10 mouse cellular contexts compared by ENCODE assay signal in the genomic region with DNA sequence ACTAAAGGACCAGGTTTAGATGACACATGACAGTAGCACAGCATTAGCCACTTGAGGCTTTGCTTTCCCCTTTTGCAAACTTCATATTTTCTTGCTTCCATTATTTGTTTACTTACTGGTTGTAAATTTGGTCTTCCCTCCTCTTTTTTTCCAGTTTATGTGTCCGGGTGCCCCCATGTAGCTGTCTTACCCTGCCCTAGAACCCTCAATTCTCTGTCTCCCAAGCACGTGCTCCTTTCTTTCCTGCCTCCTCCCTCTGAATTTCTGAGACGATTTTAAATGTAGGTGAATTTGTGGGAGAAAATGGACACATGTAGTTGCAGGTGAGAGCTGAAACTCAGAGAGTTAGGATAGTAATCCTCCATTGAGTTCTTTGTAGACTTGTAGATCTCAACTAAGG. TPM values are rescaled to one million over a fixed set of nuclear protein-coding genes. Genes with fewer than 3 reads are reported as not detected.
DNase-seq lines count a peak whose midpoint lies in the region; ATAC-seq and TF ChIP-seq lines count a peak whose summit lies in the region.
"Had no signal": no experiment of that assay in that cellular context is flagged by ENCODE, and none has a peak within 500 bp of the region (broad histone marks: within the 10 kb centered on the region; RNA-seq: fewer than 3 reads in every experiment).

No protein-coding gene starts in this region.

- WGBS in heart, embryonic 15.5 days: 32% methylated on average over 3 of the region's 3 CpGs
- 59% methylated on average over 3 of the region's 3 CpGs for WGBS in hindbrain, embryonic 11.5 days
- WGBS in macrophage (ENCODE audit: missing documents): 77% methylated on average over 1 of the region's 3 CpGs

- peak overlapping the region; percentile 57 for H3K4me2 ChIP-seq in heart, embryonic 15.5 days
- peak overlapping the region; percentile 29 for H3K4me2 ChIP-seq in hindbrain, embryonic 11.5 days (replicated peaks; ENCODE audit: low read depth, low read length)

- no peak overlapping the region for H3K27ac ChIP-seq in heart, embryonic 15.5 days
- H3K27ac ChIP-seq in MEL (ENCODE audit: control insufficient read depth, low read depth, low read length) (no peak overlapping the region), macrophage (no peak overlapping the region)
- H3K27ac ChIP-seq in hindbrain, embryonic 11.5 days (ENCODE audit: low read depth, low read length): no peak overlapping the region

- ATAC-seq in heart, embryonic 15.5 days (replicated peaks; ENCODE audit: insufficient number of reproducible peaks, insufficient read depth, low FRiP score, low read depth): no peak
- no peak for ATAC-seq in hindbrain, embryonic 11.5 days (ENCODE audit: low FRiP score)

- TF ChIP-seq POLR2A in MEL (IDR thresholded peaks at IDR 0.05; ENCODE audit: control insufficient read depth in 1 of 2, insufficient read depth in 1 of 2, low read depth in 1 of 2, low read length in 2 of 2, poor library complexity in 1 of 2): no peak

- no peaks in the 10 kb centered on the region for H3K27me3 ChIP-seq in heart, embryonic 15.5 days
- H3K27me3 ChIP-seq in MEL (ENCODE audit: control insufficient read depth in 1 of 2, insufficient read depth in 2 of 2, low read length in 2 of 2): no peaks in the 10 kb centered on the region
- no peaks in the 10 kb centered on the region for H3K27me3 ChIP-seq in hindbrain, embryonic 11.5 days (ENCODE audit: control insufficient read depth, insufficient read depth, low read length)

- no peak for TF ChIP-seq EP300 in MEL (IDR thresholded peaks at IDR 0.05; ENCODE audit: low read depth in 1 of 2, low read length in 2 of 2)

- peak overlapping the region; percentile 65 for H3K9ac ChIP-seq in heart, embryonic 15.5 days
- peak overlapping the region; percentile 71 for H3K9ac ChIP-seq in MEL (ENCODE audit: control insufficient read depth, low read depth, low read length, poor library complexity, severe bottlenecking)
- peak overlapping the region; percentile 60 for H3K9ac ChIP-seq in hindbrain, embryonic 11.5 days (ENCODE audit: low read depth, low read length)

- peaks cover 10% of the 10 kb centered on the region for H3K36me3 ChIP-seq in heart, embryonic 15.5 days
- peaks cover 21 to 44% of the 10 kb centered on the region in 2 experiments for H3K36me3 ChIP-seq in MEL (ENCODE audit: control insufficient read depth in 1 of 2, insufficient read depth in 2 of 2, low read length in 2 of 2)
- H3K36me3 ChIP-seq in hindbrain, embryonic 11.5 days (ENCODE audit: control insufficient read depth, insufficient read depth, low read length): no peaks in the 10 kb centered on the region
- no peaks in the 10 kb centered on the region for H3K36me3 ChIP-seq in macrophage (ENCODE audit: inconsistent target)

- TF ChIP-seq CTCF in MEL (IDR thresholded peaks at IDR 0.05 in 2 of 3, conservative IDR thresholded peaks at IDR 0.05 in 1 of 3; ENCODE audit: control insufficient read depth in 1 of 3, insufficient read depth in 1 of 3, low read depth in 2 of 3, low read length in 3 of 3, poor library complexity in 1 of 3, severe bottlenecking in 1 of 3): no peak

- no peaks in the 10 kb centered on the region for H3K9me3 ChIP-seq in heart, embryonic 15.5 days (replicated peaks)
- H3K9me3 ChIP-seq in MEL (replicated peaks; ENCODE audit: insufficient read depth, low read length): no peaks in the 10 kb centered on the region
- H3K9me3 ChIP-seq in hindbrain, embryonic 11.5 days (ENCODE audit: control insufficient read depth, low read length): no peaks in the 10 kb centered on the region

- intact Hi-C loops in heart, postnatal 36 days (cut with DNase I): no loop called here

- peaks cover 7% of the 10 kb centered on the region for H3K4me1 ChIP-seq in heart, embryonic 15.5 days (replicated peaks)
- peaks cover 32 to 33% of the 10 kb centered on the region in 2 experiments for H3K4me1 ChIP-seq in MEL (ENCODE audit: control insufficient read depth in 1 of 2, insufficient read depth in 2 of 2, low read length in 2 of 2)
- no peaks in the 10 kb centered on the region for H3K4me1 ChIP-seq in hindbrain, embryonic 11.5 days (replicated peaks; ENCODE audit: control insufficient read depth, insufficient read depth, low read length)

- no peak for DNase-seq in heart, postnatal 36 days
- DNase-seq in MEL (ENCODE audit: low read depth, low spot score): no peak
- no peak for DNase-seq in hindbrain, embryonic 11.5 days (ENCODE audit: low spot score)
- DNase-seq in thymus, postnatal 25 days: no peak
- no peak for DNase-seq in spleen, adult 18-20 months
- DNase-seq in thymus, postnatal 10 days (ENCODE audit: low spot score in 2 of 2): no peak
- DNase-seq: right cerebral cortex, postnatal 25 days had no signal

- H3K79me2 ChIP-seq in MEL (ENCODE audit: control insufficient read depth, insufficient read depth, low read length, poor library complexity) (peaks cover 17% of the 10 kb centered on the region), macrophage (ENCODE audit: inconsistent target) (peaks cover 16% of the 10 kb centered on the region; the same call in 1 of the 2 replicates)

- TF ChIP-seq RAD21 in MEL (IDR thresholded peaks at IDR 0.05; ENCODE audit: low read depth, low read length): no peak

- peak overlapping the region; percentile 64 for H3K4me3 ChIP-seq in heart, embryonic 15.5 days
- peak overlapping the region; percentile 68 to 87 for H3K4me3 ChIP-seq in MEL (ENCODE audit: control insufficient read depth in 1 of 2, insufficient read depth in 1 of 2, low read depth in 2 of 2, low read length in 2 of 2)
- H3K4me3 ChIP-seq in hindbrain, embryonic 11.5 days (ENCODE audit: low read depth, low read length): peak overlapping the region; percentile 53
- H3K4me3 ChIP-seq in macrophage (ENCODE audit: inconsistent target): peak overlapping the region; percentile 76

TF ChIP-seq in MEL, 35 proteins besides CTCF, POLR2A, EP300 and RAD21:
- TF ChIP-seq MYC (IDR thresholded peaks at IDR 0.05; ENCODE audit: low read depth, low read length) (peak; percentile 68), USF2 (IDR thresholded peaks at IDR 0.05; ENCODE audit: borderline replicate concordance in 1 of 2, insufficient read depth in 1 of 2, low read depth in 1 of 2, low read length in 2 of 2) (no peak), POLR2AphosphoS5 (IDR thresholded peaks at IDR 0.05; ENCODE audit: borderline replicate concordance, low read depth, low read length) (no peak), MAZ (IDR thresholded peaks at IDR 0.05; ENCODE audit: low read depth, low read length) (no peak), UBTF (IDR thresholded peaks at IDR 0.05; ENCODE audit: borderline replicate concordance, insufficient read depth, low read depth, low read length) (no peak), ZMIZ1 (IDR thresholded peaks at IDR 0.05; ENCODE audit: low read depth, low read length) (no peak), CHD1 (IDR thresholded peaks at IDR 0.05; ENCODE audit: low read depth, low read length) (no peak), MAX (IDR thresholded peaks at IDR 0.05; ENCODE audit: low read length) (peak; percentile 52)

RNA-seq across cellular contexts. Expression of a gene that starts 0.9 kb away (rescaled TPM):
- 7.2 and 9.6 TPM in 2 replicates for polyA plus RNA-seq in heart, embryonic 15.5 days (2015; fragmentation: Nextera tagmentation; extraction: Ambion mirVana)
- total RNA-seq in heart, postnatal 36 days (2021): 1 to 10 TPM; 2.2 to 2.3 TPM
- total RNA-seq in MEL (2012; rRNA removed): 21.5 and 22.1 TPM in 2 replicates
- 10 to 100 TPM; 30.0 to 41.2 TPM for polyA plus RNA-seq in MEL (2012; ENCODE audit: insufficient read depth in 1 of 2, insufficient read length in 2 of 2, low read depth in 1 of 2, low replicate concordance in 2 of 2, missing spikeins in 1 of 2)
- 14.2 and 14.3 TPM in 2 replicates for polyA plus RNA-seq in hindbrain, embryonic 11.5 days (2014; fragmentation: Nextera tagmentation; extraction: Ambion mirVana)
- total RNA-seq in macrophage (2018; cell fraction: chromatin; rRNA removed): 10 to 100 TPM in 19 of 26 experiments, 1 to 10 TPM in 7; 3.8 to 19.3 (median 12.6) TPM
- 1 to 10 TPM; 1.2 to 3.4 (median 2.5) TPM for total RNA-seq in macrophage (2018; cell fraction: cytosol; rRNA removed)
- total RNA-seq in macrophage (2018; cell fraction: nucleus; rRNA removed): 10 to 100 TPM in 12 of 26 experiments, 1 to 10 TPM in 14; 5.7 to 23.2 (median 9.6) TPM
- 2.8 to 3.8 TPM (median 2.9 TPM) in 3 replicates for polyA plus RNA-seq in macrophage (2018)

RNA-seq across cellular contexts. Expression of a gene that starts 16.3 kb away (rescaled TPM):
- polyA plus RNA-seq in heart, embryonic 15.5 days (2015; fragmentation: Nextera tagmentation; extraction: Ambion mirVana): 48.1 and 63.3 TPM in 2 replicates
- total RNA-seq in heart, postnatal 36 days (2021): 100 to 1,000 TPM; 116 to 171 TPM
- total RNA-seq in MEL (2012; rRNA removed): 1.7 and 2.5 TPM in 2 replicates
- polyA plus RNA-seq in MEL (2012; ENCODE audit: insufficient read depth in 1 of 2, insufficient read length in 2 of 2, low read depth in 1 of 2, low replicate concordance in 2 of 2, missing spikeins in 1 of 2): 1 to 10 TPM in 1 of 2 experiments, not detected in 1; 3.2 TPM
- not detected in 2 replicates for polyA plus RNA-seq in hindbrain, embryonic 11.5 days (2014; fragmentation: Nextera tagmentation; extraction: Ambion mirVana)
- not detected for total RNA-seq in macrophage (2018; cell fraction: chromatin; rRNA removed)
- not detected for total RNA-seq in macrophage (2018; cell fraction: cytosol; rRNA removed)
- under 1 TPM in 1 of 26 experiments, not detected in 25; 0.40 TPM for total RNA-seq in macrophage (2018; cell fraction: nucleus; rRNA removed)
- polyA plus RNA-seq in macrophage (2018): not detected in 3 replicates
- total RNA-seq: common myeloid progenitor, adult 5-6 weeks had no signal

RNA-seq across cellular contexts. Expression of a gene that starts 47.3 kb away (rescaled TPM):
- 4.7 and 6.1 TPM in 2 replicates for polyA plus RNA-seq in heart, embryonic 15.5 days (2015; fragmentation: Nextera tagmentation; extraction: Ambion mirVana)
- 1 to 10 TPM; 1.8 to 1.9 TPM for total RNA-seq in heart, postnatal 36 days (2021)
- not detected in 2 replicates for total RNA-seq in MEL (2012; rRNA removed)
- polyA plus RNA-seq in MEL (2012; ENCODE audit: insufficient read depth in 1 of 2, insufficient read length in 2 of 2, low read depth in 1 of 2, low replicate concordance in 2 of 2, missing spikeins in 1 of 2) (under 1 TPM in 1 of 2 experiments, not detected in 1; 0.06 TPM), macrophage (2018) (not detected in 3 replicates)
- 1.1 and 1.6 TPM in 2 replicates for polyA plus RNA-seq in hindbrain, embryonic 11.5 days (2014; fragmentation: Nextera tagmentation; extraction: Ambion mirVana)
- total RNA-seq in macrophage (2018; cell fraction: chromatin; rRNA removed): 1 to 10 TPM in 4 of 26 experiments, under 1 TPM in 8, not detected in 14; 0.29 to 8.2 (median 0.74) TPM
- not detected for total RNA-seq in macrophage (2018; cell fraction: cytosol; rRNA removed)
- 1 to 10 TPM in 2 of 26 experiments, under 1 TPM in 10, not detected in 14; 0.18 to 1.2 (median 0.33) TPM for total RNA-seq in macrophage (2018; cell fraction: nucleus; rRNA removed)
- total RNA-seq: common myeloid progenitor, adult 5-6 weeks had no signal

Comparison
In these comparisons a context has a peak if more than half of its experiments do, and no peak if none do; other contexts are left out.
1. RNA of a gene that starts 16.3 kb away (polyA plus RNA-seq): 48.1 to 63.3 TPM in heart, embryonic 15.5 days; 3.2 TPM in MEL, not detected in hindbrain, embryonic 11.5 days and not detected in macrophage; every median in the first group is over 10 times any median in the second.
2. Peak in every context shown above with its lines, with median percentiles within 50 percentile points of each other: H3K4me3 ChIP-seq and H3K9ac ChIP-seq.